Mouse (Mus musculus) spleen, postnatal 4 days (tissue): ENCODE data around the gene Dchs1.
"Not testable (repeated sequence)": the region's sequence is repeated elsewhere in the genome, so short reads cannot be mapped to it uniquely, and the experiment has no call there.

Experiments
- DNase-seq, 2 experiments: peaks; one replicate each; pipeline ENCODE4 v3.0.0; 2022; ENCODE audit warnings: low spot score in 2 of 2

The Dchs1 gene

DNA sequence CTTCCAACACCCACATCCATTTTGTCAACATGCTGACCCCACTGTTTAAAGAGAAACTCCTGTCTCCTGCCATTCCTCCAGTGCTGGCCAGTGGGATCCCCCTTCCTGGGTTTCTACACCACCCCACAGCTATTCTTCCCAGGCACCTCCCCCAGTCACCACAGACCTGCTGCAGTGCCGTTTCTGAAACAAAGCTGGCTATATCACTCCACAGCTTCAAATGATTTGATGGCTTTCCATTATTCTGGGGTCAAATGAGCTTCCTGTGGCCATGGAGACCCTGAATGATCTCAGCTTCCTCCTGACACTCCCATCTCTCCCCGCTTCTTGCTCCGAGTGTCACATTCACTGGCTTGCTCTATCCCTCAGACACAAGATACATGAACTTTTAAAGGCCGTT, 2.9 kb downstream of the Dchs1 start:
- DNase-seq: no peak

DNA sequence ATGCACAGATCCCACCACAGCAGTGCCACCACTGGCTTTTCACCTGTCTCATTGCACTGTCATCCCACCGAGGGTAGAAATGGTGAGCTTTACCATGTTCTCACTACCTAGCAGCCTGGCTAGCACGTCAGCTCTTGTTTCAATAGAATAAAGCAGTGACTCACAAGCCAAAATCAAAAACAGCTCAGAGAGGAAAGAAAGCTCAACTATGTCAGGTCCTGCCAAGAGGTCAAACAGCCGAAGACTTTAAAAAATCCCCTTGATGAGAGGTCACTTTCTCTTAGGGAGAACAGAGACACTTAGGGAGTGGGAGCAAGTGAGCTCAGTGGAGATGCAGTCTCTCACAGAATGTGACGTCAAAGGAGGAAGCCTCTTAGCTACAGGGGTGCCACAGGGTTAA, 3.6 kb downstream of the Dchs1 start:
- DNase-seq: no peak

DNA sequence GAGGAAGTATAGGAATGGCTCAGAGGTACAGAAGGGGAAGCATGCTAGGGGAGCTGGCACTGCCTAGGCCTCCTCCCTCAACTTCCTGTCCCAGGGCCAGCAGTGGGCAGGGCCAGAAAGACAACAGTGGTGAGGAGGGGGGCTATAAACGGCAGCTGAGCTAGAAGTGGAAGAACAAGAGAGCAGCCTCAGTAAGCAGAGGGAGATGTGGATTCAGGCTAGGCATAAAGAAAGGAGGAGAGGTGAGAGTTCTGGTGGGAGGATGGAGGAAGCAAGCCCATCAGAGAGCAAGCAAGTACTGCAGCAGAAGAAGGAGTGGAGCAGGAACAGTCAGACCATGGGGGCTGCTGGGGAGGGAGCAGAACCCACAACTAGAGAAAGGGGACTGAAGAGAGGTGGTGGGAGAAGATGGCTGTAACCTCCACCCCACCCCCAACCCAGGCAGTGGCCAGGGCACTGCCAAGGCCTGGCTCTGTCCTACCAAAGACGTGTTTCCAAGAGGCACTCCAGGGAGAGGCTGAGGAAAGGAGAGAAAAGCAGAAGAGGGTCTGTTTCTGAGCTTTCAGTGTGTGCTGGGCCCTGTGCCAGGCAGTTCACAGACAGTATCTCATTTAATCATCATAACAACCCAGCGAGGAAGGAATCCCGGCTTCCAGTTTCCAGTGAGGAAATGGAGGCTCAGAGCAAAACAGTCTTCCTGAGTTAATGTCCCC, 8.7 kb downstream of the Dchs1 start:
- no peak for DNase-seq

DNA sequence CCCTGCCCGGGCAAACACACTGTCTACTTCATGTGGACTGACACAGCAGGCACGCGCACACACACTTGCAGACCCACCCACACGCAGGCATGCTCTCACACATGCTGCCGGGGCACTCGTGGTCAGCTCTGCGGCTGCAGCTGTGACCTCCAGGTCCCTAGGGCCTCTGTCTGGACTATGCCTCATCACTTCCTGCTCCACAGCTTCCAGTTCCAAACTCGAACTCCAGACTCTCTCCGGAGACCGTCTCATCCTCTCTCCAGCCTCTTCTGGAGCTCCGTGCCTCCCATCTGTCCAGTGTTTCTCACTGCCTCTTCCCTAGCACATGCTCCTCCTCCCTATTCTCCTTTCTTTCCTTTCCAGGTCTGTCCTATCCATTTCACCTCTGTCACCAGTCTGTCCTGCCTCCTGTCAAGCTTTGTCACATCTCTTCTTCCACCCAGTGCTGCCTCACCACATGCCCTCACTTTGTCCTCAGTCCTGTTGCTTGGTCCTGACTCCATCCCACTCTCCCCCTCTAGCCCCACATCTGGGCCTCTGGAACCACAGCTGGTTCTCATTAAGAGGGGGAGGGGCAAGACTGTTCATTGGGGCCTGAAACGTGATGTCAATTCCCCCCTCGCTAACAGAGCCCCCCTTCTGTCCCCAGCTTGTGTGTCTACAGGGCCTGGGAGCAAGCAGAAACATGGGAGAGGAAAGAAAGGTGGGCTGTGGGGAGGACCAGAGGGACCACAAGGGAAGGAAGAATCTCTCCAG, 9.5 kb downstream of the Dchs1 start:
- DNase-seq: no peak

DNA sequence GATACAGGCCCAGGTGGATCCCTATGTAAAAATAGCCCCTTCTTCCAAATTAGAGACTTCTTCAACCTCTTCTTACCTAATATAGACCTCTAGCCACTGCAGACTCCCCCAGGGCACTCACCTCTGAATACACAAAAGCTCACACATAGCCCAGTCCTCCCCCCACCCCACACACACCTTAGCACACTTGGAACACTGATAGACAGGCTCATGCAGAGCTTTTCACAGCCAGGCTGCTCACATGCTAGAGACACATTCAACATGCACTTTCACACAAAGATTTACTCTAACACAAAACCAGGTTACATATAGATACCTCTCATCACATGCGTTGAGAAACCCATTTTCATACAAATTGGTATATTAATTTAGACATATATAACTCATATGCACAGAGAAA, 10.1 kb downstream of the Dchs1 start:
- no peak for DNase-seq

DNA sequence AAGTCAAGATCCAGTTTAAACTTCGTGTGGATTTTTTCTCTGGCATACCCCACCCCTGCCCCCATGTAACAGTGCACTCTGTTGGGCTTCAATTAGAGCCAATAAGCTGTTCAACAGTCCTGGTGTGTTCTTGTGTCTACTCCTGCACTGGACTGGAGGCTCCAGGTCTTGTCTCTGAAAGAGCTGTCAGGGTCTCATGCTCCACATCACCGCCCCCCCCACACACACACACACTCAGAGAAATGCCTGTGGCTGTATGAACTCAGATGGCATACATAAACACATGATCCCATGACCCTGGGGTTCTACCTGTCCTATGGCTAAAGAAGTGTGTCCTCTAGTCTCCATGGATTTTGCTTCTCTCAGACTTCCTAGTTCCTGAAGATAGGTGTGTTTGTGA, 11.4 kb downstream of the Dchs1 start:
- DNase-seq: no peak

DNA sequence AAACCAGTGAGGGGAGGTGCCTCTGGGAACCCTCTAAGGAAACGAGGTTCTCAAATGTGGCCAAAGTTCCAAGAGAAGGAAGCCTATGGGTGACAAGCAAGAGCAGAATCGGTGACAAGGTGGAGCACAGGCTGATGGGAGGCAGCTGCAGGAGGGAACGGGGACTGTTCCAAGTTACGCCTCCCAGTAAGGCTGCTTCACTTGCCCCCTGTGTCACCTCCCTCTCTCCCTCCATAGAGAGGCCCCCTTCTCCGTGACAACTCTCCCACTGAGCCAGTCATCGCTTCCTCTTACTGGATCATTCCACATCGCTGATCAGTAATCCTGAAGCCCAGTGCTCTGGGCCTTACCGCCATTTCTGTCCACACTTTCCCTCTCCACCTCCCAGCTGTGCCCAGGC, 12.8 kb downstream of the Dchs1 start:
- no peak for DNase-seq

DNA sequence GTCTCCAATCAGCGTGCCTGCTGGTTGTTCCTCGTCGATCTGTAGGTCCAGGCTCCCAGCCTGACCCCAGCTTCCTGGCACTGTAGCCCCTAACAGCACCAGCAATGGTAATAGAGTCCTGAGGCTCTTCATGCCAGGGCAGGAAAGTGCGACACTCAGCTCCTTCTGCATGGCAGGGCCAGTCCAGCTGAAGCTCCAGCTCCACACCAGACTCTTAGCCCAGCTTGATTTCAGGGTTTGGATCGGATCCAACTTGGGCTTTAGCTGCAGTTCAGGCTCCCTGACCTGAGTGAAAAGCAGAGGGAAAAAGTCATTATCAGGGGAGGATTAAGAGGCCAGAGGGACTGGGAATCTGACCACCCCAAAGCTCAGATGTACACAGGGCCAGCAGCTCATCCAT, 14.4 kb downstream of the Dchs1 start:
- DNase-seq: no peak

DNA sequence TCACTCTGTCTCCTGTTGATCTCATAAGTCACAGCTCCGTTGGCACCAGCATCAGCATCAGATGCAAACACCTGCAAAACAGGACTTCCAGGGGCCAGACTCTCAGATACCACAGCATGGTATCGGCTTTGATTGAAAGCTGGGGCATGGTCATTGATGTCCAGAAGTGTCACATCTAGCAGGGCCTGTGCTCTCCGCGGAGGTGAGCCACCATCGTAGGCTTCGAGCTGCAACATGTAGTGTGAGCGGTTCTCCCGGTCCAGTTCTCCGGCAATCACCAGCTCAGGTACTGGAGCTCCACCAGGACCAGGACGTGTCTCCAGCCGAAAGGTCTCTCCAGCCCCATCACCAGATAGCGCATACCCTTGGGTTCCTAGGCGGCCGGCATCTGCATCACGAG, 15.1 kb downstream of the Dchs1 start:
- no peak for DNase-seq

DNA sequence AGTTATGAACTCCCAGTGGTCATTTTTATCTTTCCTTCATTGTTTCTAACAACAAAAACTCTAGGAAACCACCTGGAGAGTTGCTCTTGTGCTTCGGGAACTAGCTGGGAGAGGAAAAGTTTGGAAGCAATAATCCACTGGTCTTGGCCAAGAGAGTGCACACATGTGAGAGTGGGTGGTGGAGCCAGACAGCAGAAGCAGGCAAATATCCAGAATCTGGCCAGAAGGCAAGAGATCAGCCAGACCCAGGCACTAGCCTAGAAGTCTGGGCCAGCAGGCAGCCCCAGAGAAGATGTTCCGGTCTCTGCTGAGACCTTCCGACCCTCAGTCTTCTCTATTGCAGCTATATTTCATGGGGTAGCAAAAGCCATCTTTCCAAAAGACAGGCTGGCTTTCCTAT, 17.5 kb downstream of the Dchs1 start:
- DNase-seq: no peak

DNA sequence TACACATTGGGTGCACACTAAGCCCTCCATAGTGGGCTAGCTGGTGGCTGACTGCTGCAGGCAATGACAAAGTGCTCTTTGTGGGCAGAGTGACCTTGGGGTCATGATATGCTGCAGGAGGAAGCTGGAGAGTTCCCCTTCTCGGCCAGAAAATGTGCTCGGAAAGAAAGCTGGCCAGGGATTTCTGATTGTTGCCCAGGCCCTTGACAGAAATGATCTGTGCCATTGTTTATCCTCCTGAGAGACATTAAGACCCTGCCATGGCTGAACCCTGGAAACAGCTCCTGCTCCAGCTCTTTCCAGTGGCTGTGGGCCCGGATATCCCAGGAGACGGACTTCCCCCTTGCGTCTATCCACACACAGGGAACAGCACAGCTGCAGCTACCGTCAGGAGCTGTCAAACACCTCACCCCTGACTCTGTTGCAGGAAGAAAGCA, 19.7 kb downstream of the Dchs1 start:
- no peak for DNase-seq

DNA sequence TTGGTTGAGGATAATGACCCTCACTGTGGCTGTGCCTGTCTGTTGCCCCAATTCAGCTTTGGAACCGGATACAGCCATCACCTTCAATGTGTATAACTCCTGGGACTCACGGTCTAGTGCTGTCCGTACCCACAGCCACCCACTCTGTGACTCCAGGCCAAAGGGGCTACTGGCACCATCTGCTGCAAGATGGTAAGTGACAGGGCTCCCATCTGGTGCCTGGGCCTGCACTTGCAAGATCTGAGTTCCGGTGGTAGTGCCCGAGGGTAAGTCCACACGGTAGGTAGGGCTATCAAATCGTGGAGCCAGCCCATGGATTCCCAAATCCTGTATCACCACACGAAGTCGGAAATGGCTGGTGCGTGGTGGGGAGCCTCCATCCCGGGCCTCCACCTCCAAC, 23.1 kb downstream of the Dchs1 start:
- no peak for DNase-seq

DNA sequence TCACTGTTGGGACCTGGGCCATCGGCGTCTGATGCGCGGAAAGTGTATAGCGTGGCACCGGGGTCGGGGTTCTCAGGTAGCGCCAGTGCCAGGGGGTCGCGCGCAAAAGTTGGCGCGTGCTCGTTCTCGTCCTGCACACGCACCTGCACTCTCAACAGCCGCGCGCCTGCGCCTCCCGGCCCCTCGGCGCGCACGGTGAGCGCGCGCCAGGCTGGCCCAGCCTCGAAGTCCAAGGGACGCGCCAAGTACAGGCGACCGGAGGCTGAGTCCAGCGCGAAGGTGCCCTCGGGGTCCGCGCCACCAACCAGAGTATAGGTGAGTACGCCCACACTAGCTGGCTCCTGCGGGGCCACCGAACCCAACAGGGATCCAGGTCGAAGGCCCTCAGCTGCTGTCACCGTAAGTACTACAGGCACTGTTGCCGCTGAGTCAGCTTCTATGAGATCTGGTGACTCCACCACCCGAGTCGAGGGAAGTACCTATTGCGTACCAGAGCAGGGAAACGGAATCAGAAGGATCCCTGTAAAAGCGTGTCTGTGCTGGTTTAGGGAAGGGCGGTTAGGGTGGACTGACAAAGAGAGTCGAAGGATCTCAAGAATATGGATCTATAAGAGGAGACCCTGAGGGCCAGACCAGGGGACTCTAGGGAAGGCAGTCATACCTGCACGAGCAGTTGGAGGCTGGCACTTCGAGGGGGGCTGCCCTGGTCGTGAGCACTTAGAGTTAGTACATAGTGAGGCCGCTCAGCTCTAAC, 24.8 kb downstream of the Dchs1 start:
- no peak for DNase-seq

DNA sequence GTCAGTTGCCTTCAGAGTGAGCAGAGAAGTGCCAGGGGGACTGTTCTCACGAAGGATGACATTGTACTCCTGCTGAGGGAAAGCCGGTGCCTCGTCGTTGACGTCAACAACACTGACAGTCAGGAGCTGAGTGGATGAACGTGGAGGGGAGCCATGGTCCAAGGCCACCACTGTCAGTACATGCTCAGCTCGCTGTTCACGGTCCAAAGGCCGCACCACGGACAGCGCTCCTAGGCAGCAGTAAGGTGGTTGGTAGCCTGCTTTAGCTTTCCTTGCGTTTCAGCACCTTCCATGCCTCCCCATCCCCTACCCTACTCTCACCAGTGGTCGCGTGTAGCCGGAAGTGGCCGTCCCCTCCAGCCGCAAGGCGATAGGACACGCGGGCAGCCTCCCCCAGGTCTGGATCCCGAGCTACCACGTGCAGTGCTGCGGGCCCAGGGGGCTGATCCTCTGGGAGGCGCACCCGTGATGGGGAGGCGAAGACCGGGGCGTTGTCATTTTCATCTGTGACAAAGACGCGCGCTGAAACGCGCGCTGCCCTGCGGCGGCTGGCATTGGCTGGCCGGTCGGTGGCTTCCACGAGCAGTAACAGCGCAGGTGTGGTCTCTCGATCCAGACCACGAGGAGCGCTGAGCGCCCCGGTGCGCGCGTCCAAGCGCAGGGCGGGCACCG, 25.5 kb downstream of the Dchs1 start:
- no peak for DNase-seq

DNA sequence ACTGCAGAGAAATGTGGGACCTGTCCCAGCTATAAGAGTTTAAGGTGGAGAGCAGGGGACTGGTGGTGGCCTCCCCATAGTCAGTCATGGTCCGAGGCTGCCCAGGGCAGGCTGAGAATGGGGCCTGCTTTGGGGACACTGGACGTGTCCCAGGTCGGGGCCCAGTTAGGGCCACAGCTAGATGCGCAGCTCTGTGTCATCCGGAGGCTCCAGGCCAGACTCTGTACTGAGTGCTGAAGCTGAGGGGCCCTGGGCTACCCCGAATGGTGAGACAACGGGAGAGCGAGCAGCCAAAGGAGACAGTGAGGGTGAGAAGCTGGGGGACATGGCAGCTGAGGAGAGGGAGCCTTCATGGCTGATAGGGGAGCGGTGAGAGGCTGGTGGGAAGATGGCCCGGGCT, 34.2 kb downstream of the Dchs1 start:
- DNase-seq: no peak

DNA sequence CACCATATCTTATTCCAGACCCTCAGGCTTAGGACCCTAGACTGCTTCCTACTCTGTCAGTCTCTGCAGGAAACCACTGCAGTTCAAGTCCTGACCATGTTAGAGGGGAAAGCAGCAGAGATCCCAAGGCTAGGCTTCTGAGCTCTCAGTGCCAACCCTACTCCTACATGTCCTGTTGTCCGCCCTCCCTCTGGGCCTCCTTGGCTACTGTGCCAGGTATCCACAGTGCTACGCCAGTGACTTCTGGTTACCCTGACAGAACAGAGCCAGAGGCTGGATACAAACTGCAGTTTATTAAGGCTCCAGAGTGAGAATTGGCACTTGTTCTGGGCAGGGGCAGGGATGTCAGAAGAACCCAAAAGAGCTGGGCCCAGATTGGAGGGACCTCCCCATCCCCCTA, 34.7 kb downstream of the Dchs1 start:
- DNase-seq: no peak

DNA sequence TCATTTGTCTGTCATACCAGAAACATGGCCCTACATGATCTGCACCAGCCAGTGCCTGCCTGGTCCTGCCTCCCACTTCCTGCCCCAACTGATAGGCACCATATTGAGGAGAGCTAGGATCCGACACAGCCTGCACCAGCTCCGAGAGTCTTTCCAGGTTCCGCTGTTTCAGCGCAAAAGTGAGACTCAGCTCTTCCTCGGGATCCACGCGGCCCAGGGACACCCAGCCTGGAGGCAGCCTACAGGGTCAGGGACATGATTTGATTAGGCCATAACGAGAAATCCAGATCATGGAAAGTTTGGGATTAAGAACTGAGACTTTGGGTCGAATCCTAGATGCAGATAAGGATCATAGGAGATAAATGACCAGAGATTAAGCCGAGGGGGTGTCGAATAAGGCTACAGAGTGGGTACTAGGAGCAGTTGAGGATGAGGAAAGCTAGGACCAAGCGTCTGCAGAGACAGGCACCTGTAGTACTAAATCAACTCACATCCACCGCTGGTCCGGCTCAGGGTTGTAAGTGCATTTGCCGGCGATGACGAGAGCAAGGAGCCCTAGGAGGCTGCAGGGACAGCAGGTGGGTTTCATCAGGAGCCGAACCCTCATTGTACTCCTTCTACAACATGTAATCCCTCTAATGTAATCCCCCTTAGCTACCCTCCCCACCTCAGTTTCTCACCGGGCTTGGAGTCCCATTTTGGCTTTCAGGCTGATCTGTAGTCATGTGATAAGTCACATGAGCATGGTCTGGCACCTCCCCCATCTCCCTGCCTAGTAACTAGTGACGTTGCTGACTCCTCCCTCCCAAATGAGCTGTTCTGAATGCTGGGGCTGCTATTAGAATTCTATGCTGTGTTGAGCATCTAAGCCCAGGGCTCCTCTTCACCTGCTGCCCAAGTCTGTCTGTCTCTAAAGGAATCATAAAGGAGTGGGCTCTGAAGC, 35.7 kb downstream of the Dchs1 start, which contains the start of gene Tpp1:
Tpp1 (minus strand) TSS at position 745 of the 943 bp plus-strand sequence.
- peak; percentile 87 to 91 for DNase-seq

DNA sequence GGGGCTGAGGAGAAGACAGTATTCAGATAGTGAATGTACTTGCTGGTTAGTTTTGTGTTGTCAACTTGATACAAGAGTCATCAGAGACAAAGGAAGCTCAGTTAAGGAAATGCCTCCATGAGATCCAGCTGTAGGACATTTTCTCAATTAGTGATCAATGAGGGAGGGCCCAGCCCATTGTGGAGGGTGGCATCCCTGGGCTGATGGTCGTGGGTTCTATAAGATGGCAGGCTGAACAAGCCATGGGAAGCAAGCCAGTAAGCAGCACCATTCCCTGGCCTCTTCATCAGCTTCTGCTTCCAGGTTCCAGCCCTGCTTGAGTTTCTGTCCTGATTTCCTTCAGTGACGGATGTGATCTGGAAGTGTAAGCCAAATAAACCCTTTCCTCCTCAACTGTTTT, 39.7 kb downstream of the Dchs1 start:
- no peak for DNase-seq

DNA sequence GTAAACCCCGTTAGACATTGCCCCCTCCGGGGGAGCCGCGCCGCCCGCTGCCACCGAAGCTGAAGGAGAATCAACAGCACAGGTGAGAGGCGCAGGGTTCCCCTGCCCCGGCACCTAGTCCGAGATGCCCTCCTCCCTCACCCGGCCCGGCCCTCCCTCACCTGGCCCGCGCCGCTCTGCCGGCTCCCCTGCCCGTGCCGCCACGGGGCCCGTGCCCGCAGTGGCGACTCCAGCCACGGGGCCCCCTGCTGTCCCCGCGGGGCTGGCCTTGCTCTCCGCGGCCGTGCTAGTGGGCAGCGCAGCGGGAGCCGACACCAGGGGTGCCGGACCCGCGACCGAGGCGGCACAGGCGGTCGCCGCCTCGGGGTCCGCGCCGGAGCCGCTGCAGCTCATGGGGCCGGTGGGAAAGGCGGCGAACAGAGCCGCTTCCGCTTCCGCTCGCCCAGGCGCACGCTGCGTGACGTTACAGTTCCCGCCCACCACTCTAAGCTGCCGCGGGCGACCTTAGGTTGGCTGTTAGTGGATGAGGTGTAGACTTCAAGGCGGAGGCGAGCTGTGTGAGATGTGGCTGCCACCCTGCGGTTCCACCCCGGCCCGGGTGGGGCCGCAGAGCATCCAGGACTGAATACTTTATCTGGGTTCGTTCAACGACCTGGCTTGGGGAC, 43.4 kb downstream of the Dchs1 start, which contains the start of gene Taf10:
Taf10 (minus strand) TSS at position 436 of the 665 bp plus-strand sequence.
- DNase-seq: peak; percentile 88 to 93

DNA sequence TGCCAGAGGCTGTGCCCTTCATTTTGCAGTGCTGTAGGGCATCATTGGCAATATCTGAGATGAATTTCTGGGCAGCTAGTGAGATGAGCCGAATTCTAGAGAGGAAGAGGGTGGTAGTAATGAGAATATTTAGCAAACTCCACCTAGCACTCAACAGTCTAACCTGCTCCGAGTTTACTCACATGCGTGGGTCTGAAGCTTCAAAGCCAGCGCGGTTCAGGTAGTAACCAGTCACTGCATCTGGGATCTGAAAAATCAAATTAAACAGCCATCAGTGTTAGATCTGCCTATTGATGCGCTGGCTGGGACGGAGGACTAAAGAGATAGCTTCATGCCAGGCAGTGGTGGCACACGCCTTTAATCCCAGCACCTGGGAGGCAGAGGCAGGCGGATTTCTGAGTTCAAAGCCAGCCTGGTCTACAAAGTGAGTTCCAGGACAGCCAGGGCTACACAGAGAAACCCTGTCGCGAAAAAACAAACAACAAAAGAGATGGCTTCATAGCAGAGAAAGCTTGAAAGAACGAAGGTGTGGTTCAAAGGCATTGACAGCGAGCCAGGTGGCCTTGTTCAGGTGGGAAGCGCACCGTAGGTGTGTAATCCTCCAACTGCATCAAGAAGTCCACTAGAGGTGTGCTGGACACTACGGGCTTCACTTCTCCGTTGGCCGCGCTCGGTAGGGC, 44.1 kb downstream of the Dchs1 start:
- DNase-seq: not testable (repeated sequence)
